Mouse (Mus musculus) spleen, adult 18-20 months (tissue): Measurements from ENCODE around the gene Pikfyve.

ENCODE experiments used
- DNase-seq, 2 experiments: peaks; one replicate each; pipeline ENCODE4 v3.0.0; 2022; ENCODE audit warnings: mixed read lengths in 2 of 2

The Pikfyve gene

GRCm38 (mm10) chr1:65186287-65187073 lies at the start of gene Pikfyve, which contains the start of gene Idh1:
Pikfyve (plus strand) TSS chr1:65186683.
Idh1 (minus strand) TSS chr1:65186500.
- peak; percentile 93 to 97 for DNase-seq

- no peak for DNase-seq
Measured at GRCm38 (mm10) chr1:65137560-65137959, 48.9 kb upstream of the Pikfyve start.

GRCm38 (mm10) chr1:65144783-65145182 lies 41.7 kb upstream of the Pikfyve start:
- no peak for DNase-seq

- DNase-seq, result no peak
Measured at GRCm38 (mm10) chr1:65146601-65147000, 39.9 kb upstream of the Pikfyve start.

- no peak for DNase-seq
Measured at GRCm38 (mm10) chr1:65147326-65147725, 39.2 kb upstream of the Pikfyve start.

GRCm38 (mm10) chr1:65147971-65148370 lies 38.5 kb upstream of the Pikfyve start:
- no peak for DNase-seq

GRCm38 (mm10) chr1:65154814-65155213 lies 31.7 kb upstream of the Pikfyve start:
- DNase-seq, result no peak

- DNase-seq, result no peak
Measured at GRCm38 (mm10) chr1:65156111-65156510, 30.4 kb upstream of the Pikfyve start.

- DNase-seq, result no peak
Measured at GRCm38 (mm10) chr1:65162210-65162609, 24.3 kb upstream of the Pikfyve start.

- DNase-seq, result no peak
Measured at GRCm38 (mm10) chr1:65167496-65167895, 19.0 kb upstream of the Pikfyve start.

- DNase-seq, result no peak
Measured at GRCm38 (mm10) chr1:65169536-65169935, 16.9 kb upstream of the Pikfyve start.

GRCm38 (mm10) chr1:65169947-65170346 lies 16.5 kb upstream of the Pikfyve start:
- no peak for DNase-seq

- no peak for DNase-seq
Measured at GRCm38 (mm10) chr1:65171579-65171978, 14.9 kb upstream of the Pikfyve start.

GRCm38 (mm10) chr1:65173716-65174115 lies 12.8 kb upstream of the Pikfyve start:
- DNase-seq, result no peak

GRCm38 (mm10) chr1:65176171-65176570 lies 10.3 kb upstream of the Pikfyve start:
- DNase-seq, result no peak

- DNase-seq, result no peak
Measured at GRCm38 (mm10) chr1:65176912-65177311, 9.6 kb upstream of the Pikfyve start.

- no peak for DNase-seq
Measured at GRCm38 (mm10) chr1:65177452-65177851, 9.0 kb upstream of the Pikfyve start.

GRCm38 (mm10) chr1:65178126-65178901 lies 8.2 kb upstream of the Pikfyve start:
- DNase-seq, result peak; percentile 88 to 93

GRCm38 (mm10) chr1:65178902-65179432 lies 7.5 kb upstream of the Pikfyve start:
- DNase-seq, result peak; percentile 80 to 88

GRCm38 (mm10) chr1:65179634-65180249 lies 6.7 kb upstream of the Pikfyve start:
- DNase-seq, result peak in 1 of 2 experiments; percentile 51

- no peak for DNase-seq
Measured at GRCm38 (mm10) chr1:65181459-65181858, 5.0 kb upstream of the Pikfyve start.

- DNase-seq, result no peak
Measured at GRCm38 (mm10) chr1:65183994-65184393, 2.5 kb upstream of the Pikfyve start.

GRCm38 (mm10) chr1:65185011-65185410 lies 1.5 kb upstream of the Pikfyve start:
- no peak for DNase-seq
